Mouse (Mus musculus): ENCODE results near the gene Cln3. TPM values are rescaled to one million over a fixed set of nuclear protein-coding genes. Genes with fewer than 3 reads are reported as not detected.

The Cln3 gene
- total and polyA plus RNA-seq, 3 experiments, result 20.5 to 61.9 TPM; not detected in 1

DNA sequence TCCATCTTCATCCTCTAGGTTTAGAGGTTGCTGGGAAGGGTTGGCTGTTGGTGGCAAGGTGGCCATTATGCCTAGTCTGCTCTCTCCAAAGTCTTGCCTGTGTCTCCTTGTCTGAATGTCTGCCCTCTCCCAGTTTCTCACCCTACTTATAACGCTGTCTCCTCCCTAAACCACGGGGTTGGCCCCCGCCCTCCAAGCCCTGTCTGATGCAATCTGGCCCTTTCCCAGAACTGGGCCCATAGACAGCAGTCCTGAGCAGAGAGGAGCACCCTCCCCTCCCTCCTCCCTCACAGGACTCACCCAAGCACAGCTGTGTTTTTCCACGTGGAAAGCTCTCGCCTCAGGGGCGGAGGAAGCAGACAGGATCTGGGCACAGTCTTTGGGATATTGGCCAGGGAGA, 39.8 kb upstream of the Cln3 start:
- peak overlapping the region; percentile 68 for H3K9ac ChIP-seq (ENCODE audit: control insufficient read depth, low read depth, low read length, poor library complexity, severe bottlenecking)

DNA sequence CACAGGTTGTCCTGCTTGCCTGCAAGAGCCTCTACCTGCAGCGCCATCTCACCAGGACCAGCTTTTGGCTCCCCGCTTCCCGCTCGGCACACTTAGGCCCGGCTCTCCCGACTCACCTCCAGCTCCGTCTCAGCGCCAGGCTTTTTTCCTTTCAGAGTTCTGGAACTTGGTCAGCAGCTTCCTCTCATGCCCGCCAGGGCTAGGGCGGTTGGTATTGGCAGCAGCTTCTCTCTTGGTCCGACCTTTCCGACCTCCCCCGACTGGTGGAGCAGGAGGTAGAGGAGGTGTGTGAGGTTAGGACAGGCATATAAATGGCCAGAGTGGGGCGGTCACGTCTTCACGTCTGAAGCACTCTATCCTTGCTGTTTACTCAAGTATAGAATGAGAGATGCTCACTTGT, 39.2 kb upstream of the Cln3 start:
- H3K4me3 ChIP-seq (ENCODE audit: control insufficient read depth in 1 of 2, insufficient read depth in 1 of 2, low read depth in 2 of 2, low read length in 2 of 2), result peak overlapping the region; percentile 27 to 60

More for the DNA sequence above, 39.8 kb upstream of the Cln3 start:
- DNase-seq (ENCODE audit: low read depth, low spot score), result peak; percentile 81
- Histone ChIP-seq H3K36me3 (ENCODE audit: control insufficient read depth in 1 of 2, insufficient read depth in 2 of 2, low read length in 2 of 2) (peaks cover 0 to 40% of the 10 kb centered on the region in 2 experiments; a peak in 2 of 4 replicates), H3K4me1 (ENCODE audit: control insufficient read depth in 1 of 2, insufficient read depth in 2 of 2, low read length in 2 of 2) (peaks cover 23 to 52% of the 10 kb centered on the region in 2 experiments), H3K9me3 (replicated peaks; ENCODE audit: insufficient read depth, low read length) (no peaks in the 10 kb centered on the region), H3K27me3 (ENCODE audit: control insufficient read depth in 1 of 2, insufficient read depth in 2 of 2, low read length in 2 of 2) (no peaks in the 10 kb centered on the region), H3K79me2 (ENCODE audit: control insufficient read depth, insufficient read depth, low read length, poor library complexity) (no peaks in the 10 kb centered on the region), H3K27ac (ENCODE audit: control insufficient read depth, low read depth, low read length) (peak overlapping the region; percentile 52), H3K4me3 (ENCODE audit: control insufficient read depth in 1 of 2, insufficient read depth in 1 of 2, low read depth in 2 of 2, low read length in 2 of 2) (peak overlapping the region; percentile 27 to 60)
- TF ChIP-seq MAZ (IDR thresholded peaks at IDR 0.05; ENCODE audit: low read depth, low read length) (peak; percentile 92), KAT2A (conservative IDR thresholded peaks at IDR 0.05; ENCODE audit: low read depth, low read length) (no peak; the same call in 1 of the 2 replicates), ZMIZ1 (IDR thresholded peaks at IDR 0.05; ENCODE audit: low read depth, low read length) (peak; percentile 64; the same call in 1 of the 2 replicates), EP300 (IDR thresholded peaks at IDR 0.05; ENCODE audit: low read depth in 1 of 2, low read length in 2 of 2) (peak in 1 of 2 experiments; percentile 59; a peak in 2 of 4 replicates), NRF1 (IDR thresholded peaks at IDR 0.05; ENCODE audit: insufficient read depth, low read depth, low read length, poor library complexity, severe bottlenecking) (0 out of 2 replicates have a peak, but pooled peaks have one; percentile 37), GABPA (IDR thresholded peaks at IDR 0.05; ENCODE audit: low read depth, low read length) (no peak), TBP (IDR thresholded peaks at IDR 0.05; ENCODE audit: low read depth, low read length) (peak; percentile 63; the same call in 1 of the 2 replicates), POLR2AphosphoS2 (IDR thresholded peaks at IDR 0.05; ENCODE audit: low read length) (peak; percentile 77; the same call in 1 of the 2 replicates), TAL1 (IDR thresholded peaks at IDR 0.05; ENCODE audit: low read length) (no peak), MAX (IDR thresholded peaks at IDR 0.05; ENCODE audit: low read length) (peak; percentile 21; the same call in 1 of the 2 replicates), GATA1 (IDR thresholded peaks at IDR 0.05; ENCODE audit: low read depth, low read length) (no peak), USF1 (IDR thresholded peaks at IDR 0.05; ENCODE audit: low read depth, low read length) (peak; percentile 52; the same call in 1 of the 2 replicates), TCF12 (IDR thresholded peaks at IDR 0.05; ENCODE audit: low read depth, low read length) (peak; percentile 50; the same call in 1 of the 2 replicates), MYC (IDR thresholded peaks at IDR 0.05; ENCODE audit: low read depth, low read length) (peak; percentile 50; the same call in 1 of the 2 replicates), NELFE (IDR thresholded peaks at IDR 0.05; ENCODE audit: low read depth, low read length) (peak; percentile 28), ETS1 (IDR thresholded peaks at IDR 0.05; ENCODE audit: low read depth, low read length) (peak; percentile 81), E2F4 (IDR thresholded peaks at IDR 0.05; ENCODE audit: borderline replicate concordance, low read depth, low read length) (no peak), MXI1 (IDR thresholded peaks at IDR 0.05; ENCODE audit: low read depth, low read length) (peak; percentile 88), HCFC1 (IDR thresholded peaks at IDR 0.05; ENCODE audit: low read depth, low read length) (peak; percentile 49; the same call in 1 of the 2 replicates), RCOR1 (IDR thresholded peaks at IDR 0.05; ENCODE audit: low read depth, low read length) (peak; percentile 41; the same call in 1 of the 2 replicates), SIN3A (IDR thresholded peaks at IDR 0.05; ENCODE audit: low read length) (peak; percentile 66), MEF2A (IDR thresholded peaks at IDR 0.05; ENCODE audit: extremely low read depth, insufficient replicate concordance, low read depth, low read length, poor library complexity, severe bottlenecking) (no peak), POLR2A (IDR thresholded peaks at IDR 0.05; ENCODE audit: control insufficient read depth in 1 of 2, insufficient read depth in 1 of 2, low read depth in 1 of 2, low read length in 2 of 2, poor library complexity in 1 of 2) (peak in 1 of 2 experiments; percentile 49; a peak in 2 of 4 replicates)

More for the DNA sequence above, 39.2 kb upstream of the Cln3 start:
- Histone ChIP-seq H3K9me3 (replicated peaks; ENCODE audit: insufficient read depth, low read length) (no peaks in the 10 kb centered on the region), H3K4me1 (ENCODE audit: control insufficient read depth in 1 of 2, insufficient read depth in 2 of 2, low read length in 2 of 2) (peaks cover 23 to 52% of the 10 kb centered on the region in 2 experiments), H3K9ac (ENCODE audit: control insufficient read depth, low read depth, low read length, poor library complexity, severe bottlenecking) (peak overlapping the region; percentile 68), H3K79me2 (ENCODE audit: control insufficient read depth, insufficient read depth, low read length, poor library complexity) (no peaks in the 10 kb centered on the region), H3K36me3 (ENCODE audit: control insufficient read depth in 1 of 2, insufficient read depth in 2 of 2, low read length in 2 of 2) (peaks cover 0 to 40% of the 10 kb centered on the region in 2 experiments; a peak in 2 of 4 replicates), H3K27ac (ENCODE audit: control insufficient read depth, low read depth, low read length) (peak overlapping the region; percentile 52; the same call in 1 of the 2 replicates), H3K27me3 (ENCODE audit: control insufficient read depth in 1 of 2, insufficient read depth in 2 of 2, low read length in 2 of 2) (no peaks in the 10 kb centered on the region)
- DNase-seq (ENCODE audit: low read depth, low spot score), result no peak
- TF ChIP-seq KAT2A (conservative IDR thresholded peaks at IDR 0.05; ENCODE audit: low read depth, low read length) (no peak), MAFK (IDR thresholded peaks at IDR 0.05; ENCODE audit: borderline replicate concordance, low read depth, low read length) (no peak), USF2 (IDR thresholded peaks at IDR 0.05; ENCODE audit: borderline replicate concordance in 1 of 2, insufficient read depth in 1 of 2, low read depth in 1 of 2, low read length in 2 of 2) (no peak), BHLHE40 (IDR thresholded peaks at IDR 0.05; ENCODE audit: borderline replicate concordance, low read depth, low read length) (no peak), JUND (IDR thresholded peaks at IDR 0.05; ENCODE audit: low read depth, low read length) (no peak), NRF1 (IDR thresholded peaks at IDR 0.05; ENCODE audit: insufficient read depth, low read depth, low read length, poor library complexity, severe bottlenecking) (no peak), USF1 (IDR thresholded peaks at IDR 0.05; ENCODE audit: low read depth, low read length) (no peak), MYB (IDR thresholded peaks at IDR 0.05; ENCODE audit: low read depth, low read length) (no peak), E2F4 (IDR thresholded peaks at IDR 0.05; ENCODE audit: borderline replicate concordance, low read depth, low read length) (no peak), MAX (IDR thresholded peaks at IDR 0.05; ENCODE audit: low read length) (no peak), EP300 (IDR thresholded peaks at IDR 0.05; ENCODE audit: low read depth in 1 of 2, low read length in 2 of 2) (no peak), CHD1 (IDR thresholded peaks at IDR 0.05; ENCODE audit: low read depth, low read length) (no peak)

Data from MEL (cell line).